Mouse (Mus musculus) MEL (cell line): ENCODE results near the gene Prss40. TPM values are rescaled to one million over a fixed set of nuclear protein-coding genes. Genes with fewer than 3 reads are reported as not detected.

ENCODE experiments used
- DNase-seq: peaks from one replicate; pipeline ENCODE4 v3.0.0; 2011; ENCODE audit warnings: low read depth, low spot score
- H3K27ac ChIP-seq: 2 replicates; pipeline ENCODE4 v1.5.1; 2012; ENCODE audit warnings: low read depth, mild to moderate bottlenecking, control low read depth, low read length, moderate library complexity; ENCODE audit not compliant: control insufficient read depth
- H3K27me3 ChIP-seq, 2 experiments: fragments of 150-350 bp in 1 of 2; sonication (generic) in 1 of 2; 2 replicates each; pipeline ENCODE4 v1.6.1; 2012; ENCODE audit warnings: low read length in 2 of 2, mild to moderate bottlenecking in 2 of 2, improper control_type of control experiment in 1 of 2, moderate library complexity in 1 of 2; ENCODE audit not compliant: insufficient read depth in 2 of 2, control insufficient read depth in 1 of 2
- H3K36me3 ChIP-seq, 2 experiments: 2 replicates each; pipeline ENCODE4 v1.6.1; 2012 to 2014; ENCODE audit warnings: low read length in 2 of 2, improper control_type of control experiment in 1 of 2, inconsistent platforms in 1 of 2, mild to moderate bottlenecking in 1 of 2; ENCODE audit not compliant: insufficient read depth in 2 of 2, control insufficient read depth in 1 of 2
- H3K4me1 ChIP-seq, 2 experiments: fragments of 150-350 bp in 1 of 2; sonication (generic) in 1 of 2; 2 replicates each; pipeline ENCODE4 v1.6.1; 2012; ENCODE audit warnings: low read length in 2 of 2, improper control_type of control experiment in 1 of 2, mild to moderate bottlenecking in 1 of 2; ENCODE audit not compliant: insufficient read depth in 2 of 2, control insufficient read depth in 1 of 2
- H3K4me3 ChIP-seq, 2 experiments: fragments of 150-350 bp in 1 of 2; sonication (generic) in 1 of 2; 2 replicates each; pipeline ENCODE4 v1.5.1; 2012; ENCODE audit warnings: low read depth in 2 of 2, low read length in 2 of 2, mild to moderate bottlenecking in 2 of 2, moderate library complexity in 2 of 2, control low read depth in 1 of 2, improper control_type of control experiment in 1 of 2; ENCODE audit not compliant: control insufficient read depth in 1 of 2, insufficient read depth in 1 of 2
- H3K79me2 ChIP-seq: 2 replicates; pipeline ENCODE4 v1.6.1; 2012; ENCODE audit warnings: mild to moderate bottlenecking, low read length, moderate library complexity; ENCODE audit not compliant: control insufficient read depth, poor library complexity, insufficient read depth
- H3K9ac ChIP-seq: 2 replicates; pipeline ENCODE4 v1.6.1; 2012; ENCODE audit warnings: low read depth, mild to moderate bottlenecking, control low read depth, low read length, moderate library complexity; ENCODE audit not compliant: control insufficient read depth, poor library complexity, severe bottlenecking
- H3K9me3 ChIP-seq: fragments of 150-350 bp; sonication (generic); replicated peaks from 2 replicates; pipeline ENCODE4 v1.6.1; 2012; ENCODE audit warnings: mild to moderate bottlenecking, low read length, improper control_type of control experiment, moderate library complexity; ENCODE audit not compliant: insufficient read depth
- CHD1 ChIP-seq: IDR thresholded peaks from 2 replicates; pipeline ENCODE4 v1.6.1; 2012; ENCODE audit warnings: low read depth, mild to moderate bottlenecking, inconsistent platforms, low read length, improper control_type of control experiment
- CHD2 ChIP-seq: IDR thresholded peaks from 2 replicates; pipeline ENCODE4 v1.6.1; 2011; ENCODE audit warnings: low read length, improper control_type of control experiment
- CTCF ChIP-seq, 3 experiments: IDR thresholded peaks in 2 of 3; conservative IDR thresholded peaks in 1 of 3; 2 replicates each; pipeline ENCODE4 v1.5.1; 2011 to 2012; ENCODE audit warnings: low read length in 3 of 3, low read depth in 2 of 3, mild to moderate bottlenecking in 2 of 3, improper control_type of control experiment in 1 of 3, inconsistent platforms in 1 of 3, mixed read lengths in 1 of 3, moderate library complexity in 1 of 3; ENCODE audit not compliant: control insufficient read depth in 1 of 3, insufficient read depth in 1 of 3, poor library complexity in 1 of 3, severe bottlenecking in 1 of 3
- ELF1 ChIP-seq: IDR thresholded peaks from 2 replicates; pipeline ENCODE4 v1.6.1; 2014; ENCODE audit warnings: low read depth, mild to moderate bottlenecking, inconsistent platforms, low read length, improper control_type of control experiment, moderate library complexity
- EP300 ChIP-seq, 2 experiments: IDR thresholded peaks; 2 replicates each; pipeline ENCODE4 v1.6.1; 2011; ENCODE audit warnings: improper control_type of control experiment in 2 of 2, low read length in 2 of 2, low read depth in 1 of 2, mild to moderate bottlenecking in 1 of 2
- GABPA ChIP-seq: IDR thresholded peaks from 2 replicates; pipeline ENCODE4 v1.6.1; 2012; ENCODE audit warnings: low read depth, mild to moderate bottlenecking, inconsistent platforms, low read length, improper control_type of control experiment, moderate library complexity
- HCFC1 ChIP-seq: IDR thresholded peaks from 2 replicates; pipeline ENCODE4 v1.6.1; 2012; ENCODE audit warnings: low read depth, mild to moderate bottlenecking, inconsistent platforms, low read length, improper control_type of control experiment, moderate library complexity
- JUND ChIP-seq: IDR thresholded peaks from 2 replicates; pipeline ENCODE4 v1.6.1; 2011; ENCODE audit warnings: low read depth, mild to moderate bottlenecking, improper control_type of control experiment, low read length
- MAFK ChIP-seq: IDR thresholded peaks from 2 replicates; pipeline ENCODE4 v1.6.1; 2011; ENCODE audit warnings: low read depth, mild to moderate bottlenecking, low read length, improper control_type of control experiment, borderline replicate concordance
- MEF2A ChIP-seq: IDR thresholded peaks from 2 replicates; pipeline ENCODE4 v1.6.1; 2014; ENCODE audit warnings: low read depth, mild to moderate bottlenecking, inconsistent platforms, low read length, improper control_type of control experiment; ENCODE audit not compliant: poor library complexity, insufficient replicate concordance, severe bottlenecking; ENCODE audit errors: extremely low read depth
- MXI1 ChIP-seq: IDR thresholded peaks from 2 replicates; pipeline ENCODE4 v1.6.1; 2011; ENCODE audit warnings: mild to moderate bottlenecking, low read depth, low read length, improper control_type of control experiment
- POLR2A ChIP-seq, 2 experiments: IDR thresholded peaks; 2 replicates each; pipeline ENCODE4 v1.6.1; 2011 to 2012; ENCODE audit warnings: low read length in 2 of 2, mild to moderate bottlenecking in 2 of 2, control low read depth in 1 of 2, improper control_type of control experiment in 1 of 2, low read depth in 1 of 2, moderate library complexity in 1 of 2; ENCODE audit not compliant: control insufficient read depth in 1 of 2, insufficient read depth in 1 of 2, poor library complexity in 1 of 2
- POLR2AphosphoS5 ChIP-seq: IDR thresholded peaks from 2 replicates; pipeline ENCODE4 v1.6.1; 2012; ENCODE audit warnings: low read depth, borderline replicate concordance, mild to moderate bottlenecking, inconsistent platforms, low read length, moderate library complexity, mixed read lengths
- SIN3A ChIP-seq: IDR thresholded peaks from 2 replicates; pipeline ENCODE4 v1.6.1; 2012; ENCODE audit warnings: low read length, improper control_type of control experiment, inconsistent platforms
- SMC3 ChIP-seq: IDR thresholded peaks from 2 replicates; pipeline ENCODE4 v1.6.1; 2011; ENCODE audit warnings: low read depth, low read length, improper control_type of control experiment
- TAL1 ChIP-seq: IDR thresholded peaks from 2 replicates; pipeline ENCODE4 v1.6.1; 2012; ENCODE audit warnings: mild to moderate bottlenecking, inconsistent platforms, low read length, moderate library complexity, mixed read lengths
- USF1 ChIP-seq: IDR thresholded peaks from 2 replicates; pipeline ENCODE4 v1.6.1; 2014; ENCODE audit warnings: low read depth, mild to moderate bottlenecking, inconsistent platforms, low read length, improper control_type of control experiment, moderate library complexity
- ZNF384 ChIP-seq: IDR thresholded peaks from 2 replicates; pipeline ENCODE4 v1.6.1; 2012; ENCODE audit warnings: low read depth, mild to moderate bottlenecking, inconsistent platforms, low read length, improper control_type of control experiment
- polyA plus RNA-seq, 2 experiments: library from polyadenylated mRNA; stranded (reverse) in 1 of 2; unstranded in 1 of 2; fragments of >175 nt in 1 of 2; fragments of >200 nt in 1 of 2; gene quantifications; 2 replicates each; pipeline versions ENCODE4 v1.2.1 to v1.2.4; 2012; ENCODE audit warnings: low replicate concordance in 2 of 2, low read depth in 1 of 2; ENCODE audit not compliant: insufficient read length in 2 of 2, insufficient read depth in 1 of 2, missing spikeins in 1 of 2
- total RNA-seq: library from RNA; depleted of rRNA; stranded (reverse); fragments of 300-350 nt; gene quantifications from 2 replicates; pipeline ENCODE4 v1.2.3, GENCODE M21; 2012

Prss40 gene
- total and polyA plus RNA-seq, 3 experiments: not detected

DNA sequence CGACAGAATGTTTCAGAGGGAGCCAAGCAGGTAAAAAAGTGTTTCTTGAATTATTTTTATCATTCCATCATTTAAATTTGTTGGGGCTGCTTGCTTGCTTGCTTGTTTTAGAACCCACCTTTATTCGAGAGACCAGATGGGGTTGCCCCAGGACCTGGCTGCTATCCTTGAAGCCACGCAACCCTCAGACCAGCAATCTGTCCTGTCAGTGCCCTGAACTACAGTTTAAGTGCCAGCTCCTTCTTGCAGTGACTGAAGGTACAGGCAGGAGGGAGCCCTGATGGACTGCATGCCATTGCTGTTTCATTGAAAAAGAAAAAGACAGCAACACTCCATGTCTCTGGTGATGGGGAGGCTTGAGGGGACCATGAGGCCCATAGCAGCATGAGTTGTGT lies 37.9 kb downstream of the Prss40 start:
- Histone ChIP-seq H3K36me3 (no peaks in the 10 kb centered on the region), H3K79me2 (no peaks in the 10 kb centered on the region), H3K9ac (no peak overlapping the region), H3K27me3 (peaks cover 0 to 6% of the 10 kb centered on the region in 2 experiments; a peak in 2 of 4 replicates), H3K4me3 (no peak overlapping the region), H3K9me3 (no peaks in the 10 kb centered on the region), H3K4me1 (no peaks in the 10 kb centered on the region), H3K27ac (no peak overlapping the region)
- no peak for TF ChIP-seq MXI1
- no peak for TF ChIP-seq MAFK
- no peak for TF ChIP-seq CHD1
- TF ChIP-seq EP300 (IDR thresholded peaks at IDR 0.05; ENCODE audit: low read depth in 1 of 2, low read length in 2 of 2): no peak
- TF ChIP-seq JUND: no peak
- TF ChIP-seq MEF2A: no peak
- TF ChIP-seq USF1: no peak
- TF ChIP-seq TAL1: no peak
- TF ChIP-seq SIN3A: no peak
- DNase-seq: no peak

DNA sequence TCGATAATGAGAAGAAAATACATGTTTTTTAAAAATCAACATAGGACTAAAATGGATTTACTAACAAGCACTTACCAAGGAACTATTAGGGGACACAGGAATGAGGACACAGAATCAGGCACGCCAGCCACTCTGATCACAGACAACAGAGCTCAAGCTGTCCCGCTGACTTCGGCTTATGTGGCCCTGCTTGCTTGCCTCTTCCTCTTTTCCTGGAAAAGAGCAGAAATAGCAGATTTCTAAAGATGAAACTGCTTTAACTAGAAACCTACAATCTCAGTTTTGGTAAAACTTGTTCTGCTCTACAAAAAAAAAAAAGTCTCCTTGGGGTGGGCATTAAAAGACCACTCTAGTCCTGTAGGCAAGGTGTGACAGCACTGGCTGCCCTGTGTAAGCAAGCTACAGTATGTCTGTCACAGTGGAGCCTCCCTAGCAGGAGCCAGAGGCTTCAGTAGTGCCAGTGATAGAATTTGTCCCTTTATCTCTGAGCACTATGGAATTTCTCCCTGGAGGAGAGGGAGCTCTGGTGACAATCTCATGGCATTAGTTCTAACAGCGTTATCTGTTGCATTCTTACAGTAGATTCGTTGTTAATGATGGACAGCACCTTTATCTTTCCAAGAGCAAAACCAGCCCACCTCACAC lies 38.4 kb downstream of the Prss40 start:
- Histone ChIP-seq H3K79me2 (no peaks in the 10 kb centered on the region), H3K36me3 (no peaks in the 10 kb centered on the region), H3K27ac (no peak overlapping the region), H3K9ac (no peak overlapping the region)
- DNase-seq: no peak
- no peak for TF ChIP-seq CHD2
- TF ChIP-seq TAL1: no peak
- no peak for TF ChIP-seq POLR2A (IDR thresholded peaks at IDR 0.05; ENCODE audit: control insufficient read depth in 1 of 2, insufficient read depth in 1 of 2, low read depth in 1 of 2, low read length in 2 of 2, poor library complexity in 1 of 2)
- TF ChIP-seq ZNF384: no peak
- TF ChIP-seq HCFC1: no peak
- no peak for TF ChIP-seq JUND
- no peak for TF ChIP-seq SIN3A
- no peak for TF ChIP-seq CHD1
- TF ChIP-seq CTCF (IDR thresholded peaks at IDR 0.05 in 2 of 3, conservative IDR thresholded peaks at IDR 0.05 in 1 of 3; ENCODE audit: control insufficient read depth in 1 of 3, insufficient read depth in 1 of 3, low read depth in 2 of 3, low read length in 3 of 3, poor library complexity in 1 of 3, severe bottlenecking in 1 of 3): no peak
- no peak for TF ChIP-seq ELF1
- no peak for TF ChIP-seq GABPA
- no peak for TF ChIP-seq POLR2AphosphoS5
- TF ChIP-seq SMC3: no peak
- TF ChIP-seq, all 39 proteins: peak for 0
- H3K27me3 ChIP-seq: peaks cover 0 to 6% of the 10 kb centered on the region in 2 experiments; a peak in 2 of 4 replicates
- no peak overlapping the region for H3K4me3 ChIP-seq
- no peaks in the 10 kb centered on the region for H3K9me3 ChIP-seq
- H3K4me1 ChIP-seq: no peaks in the 10 kb centered on the region
